Mouse (Mus musculus) liver, postnatal 0 days (tissue): ENCODE measurements around the gene Chd2.

ENCODE experiments used
- CTCF ChIP-seq: sonication (generic); IDR thresholded peaks from 2 replicates; pipeline ENCODE4 v1.5.1; 2016; ENCODE audit warnings: antibody characterized with exemption, low read depth
- EP300 ChIP-seq: IDR thresholded peaks from 2 replicates; pipeline ENCODE4 v1.6.1; 2016; ENCODE audit warnings: antibody characterized with exemption, low read depth, mild to moderate bottlenecking

DNA sequence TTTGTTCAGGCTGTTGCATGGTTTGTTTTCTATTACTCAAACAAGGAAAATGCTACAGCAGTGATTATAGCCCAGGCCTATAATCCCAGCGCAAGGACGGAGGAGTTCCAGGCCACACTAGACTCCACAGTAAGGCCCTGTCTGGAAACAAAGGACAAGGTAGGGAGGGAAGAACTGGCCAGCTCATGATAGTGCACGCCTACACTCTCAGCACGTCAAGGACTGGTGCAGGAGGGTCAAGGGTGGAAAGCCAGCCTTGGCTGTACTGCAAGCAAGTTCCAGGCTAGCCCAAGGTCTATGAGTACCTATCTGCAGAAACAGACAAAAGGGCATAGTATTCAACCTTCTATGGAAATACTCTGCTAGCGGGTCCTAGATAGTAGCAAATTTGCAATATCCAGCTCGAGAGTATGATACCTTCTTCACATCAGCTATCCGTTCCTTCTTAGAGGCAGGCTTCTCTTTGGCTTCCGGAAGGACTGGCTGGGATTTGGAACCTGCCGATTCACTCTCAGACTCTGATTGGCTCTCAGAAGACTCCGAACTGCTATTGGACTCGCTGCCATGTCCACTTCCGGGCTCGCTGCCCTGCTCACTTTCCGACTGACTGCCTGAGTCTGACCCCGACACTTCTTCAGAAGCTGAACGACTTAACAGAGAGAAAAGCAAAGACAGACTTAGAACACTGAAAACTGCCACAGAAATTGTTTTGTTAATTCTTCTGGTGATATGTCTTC lies 22.4 kb downstream of the Chd2 start:
- TF ChIP-seq CTCF (no peak), EP300 (no peak)
